Mouse (Mus musculus): ENCODE data around the gene Drd4.

The Drd4 gene

DNA sequence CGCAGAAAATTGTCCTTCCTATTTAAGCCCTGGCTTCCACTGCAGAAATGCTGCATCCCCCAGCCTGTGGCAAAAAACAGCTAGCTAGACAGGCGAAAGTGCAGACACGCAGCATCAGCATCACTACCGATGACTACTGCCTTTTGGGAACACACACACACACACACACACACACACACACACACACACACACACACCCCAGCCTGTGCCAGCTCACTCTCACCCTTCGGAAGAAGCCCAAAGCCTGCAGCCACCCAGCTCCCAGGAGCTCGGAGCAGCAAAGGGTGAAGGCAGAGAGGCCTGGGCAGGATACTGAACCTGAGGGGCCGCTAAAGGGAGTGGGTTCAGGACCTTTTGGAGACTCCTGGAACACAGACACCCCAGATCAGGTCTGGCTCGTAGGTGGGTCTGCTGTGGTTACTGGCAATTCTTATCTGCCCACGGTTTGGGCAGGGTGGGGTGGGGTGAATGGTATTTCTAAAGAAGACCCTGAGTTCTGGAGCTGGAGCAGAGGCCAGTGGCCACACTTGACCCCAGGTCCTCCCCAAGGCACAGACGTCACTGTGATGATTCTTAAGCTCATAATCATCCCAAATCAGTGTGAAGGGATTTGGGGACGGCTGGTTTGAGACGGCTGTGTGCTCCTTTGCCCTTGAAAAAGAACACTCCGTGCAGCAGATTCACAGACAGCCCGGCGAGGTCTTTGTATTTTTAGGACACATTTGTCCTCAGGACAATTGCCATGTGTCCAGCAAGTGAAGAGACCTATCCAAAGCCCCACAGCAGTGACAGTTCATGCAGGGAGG, 980 bp downstream of the Drd4 start:
- no peak for DNase-seq (ENCODE audit: low spot score in 2 of 2)

DNA sequence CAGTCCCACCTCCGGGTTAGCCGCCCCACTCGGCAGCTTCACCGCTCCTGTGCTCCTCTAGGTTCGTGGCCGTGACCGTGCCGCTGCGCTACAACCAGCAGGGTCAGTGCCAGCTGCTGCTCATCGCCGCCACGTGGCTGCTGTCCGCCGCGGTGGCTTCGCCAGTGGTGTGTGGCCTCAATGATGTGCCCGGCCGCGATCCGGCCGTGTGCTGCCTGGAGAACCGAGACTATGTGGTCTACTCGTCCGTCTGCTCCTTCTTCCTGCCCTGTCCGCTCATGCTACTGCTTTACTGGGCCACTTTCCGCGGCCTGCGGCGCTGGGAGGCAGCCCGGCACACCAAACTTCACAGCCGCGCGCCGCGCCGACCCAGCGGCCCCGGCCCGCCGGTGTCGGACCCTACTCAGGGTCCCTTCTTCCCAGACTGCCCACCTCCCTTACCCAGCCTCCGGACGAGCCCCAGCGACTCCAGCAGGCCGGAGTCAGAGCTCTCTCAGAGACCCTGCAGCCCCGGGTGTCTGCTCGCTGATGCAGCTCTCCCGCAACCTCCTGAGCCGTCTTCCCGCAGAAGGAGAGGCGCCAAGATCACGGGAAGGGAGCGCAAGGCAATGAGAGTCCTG, 2.2 kb downstream of the Drd4 start:
- DNase-seq (ENCODE audit: low spot score in 2 of 2) = peak in 1 of 2 experiments; percentile 30

DNA sequence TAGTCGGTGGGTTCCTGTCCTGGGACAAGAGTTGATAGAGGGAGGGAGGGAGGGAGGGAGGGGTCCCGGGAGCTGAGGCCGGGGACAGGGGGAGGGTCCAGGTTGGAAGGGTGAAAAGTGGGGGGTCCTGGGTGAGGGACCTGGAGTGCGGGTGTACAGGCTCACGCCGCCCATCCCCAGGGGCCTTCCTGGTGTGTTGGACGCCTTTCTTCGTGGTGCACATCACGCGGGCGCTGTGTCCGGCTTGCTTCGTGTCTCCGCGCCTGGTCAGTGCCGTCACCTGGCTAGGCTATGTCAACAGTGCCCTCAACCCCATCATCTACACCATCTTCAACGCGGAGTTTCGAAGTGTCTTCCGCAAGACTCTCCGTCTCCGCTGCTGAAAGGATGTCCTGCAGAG, 2.7 kb downstream of the Drd4 start:
- DNase-seq (ENCODE audit: low spot score in 2 of 2) = no peak

DNA sequence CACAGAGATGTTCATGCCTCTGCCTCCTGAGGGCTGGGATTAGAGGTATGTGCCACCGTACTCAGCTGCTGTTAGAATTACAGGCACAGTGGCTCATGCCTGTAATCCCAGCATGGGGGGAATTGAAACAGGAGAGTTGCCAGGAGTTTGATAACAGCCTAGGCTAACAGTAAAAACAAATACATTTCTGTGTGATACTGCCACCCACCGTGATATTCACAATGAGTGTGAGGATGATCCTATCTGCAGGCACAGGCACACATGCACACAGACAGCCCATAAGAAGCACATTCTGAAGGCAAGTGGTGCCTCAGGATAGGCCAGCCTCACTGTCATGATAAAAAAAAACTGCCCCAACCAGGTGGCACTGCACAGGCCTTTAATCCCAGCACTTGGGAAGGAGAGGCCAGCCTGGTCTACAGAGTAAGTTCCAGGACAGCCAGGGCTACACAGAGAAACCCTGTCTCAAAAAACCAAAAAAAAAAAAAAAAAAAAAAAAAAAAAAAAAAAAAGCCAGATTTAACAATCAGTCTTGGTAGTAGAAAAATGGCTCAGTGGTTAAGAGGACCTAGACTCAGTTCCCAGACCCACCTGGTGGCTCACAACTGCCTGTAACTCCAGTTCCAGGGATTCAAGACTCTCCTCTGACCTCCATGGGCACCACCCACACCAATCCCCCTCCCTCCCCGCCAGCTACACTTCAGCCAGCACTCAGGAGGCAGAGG, 6.3 kb downstream of the Drd4 start:
- no peak for DNase-seq (ENCODE audit: low spot score in 2 of 2)

DNA sequence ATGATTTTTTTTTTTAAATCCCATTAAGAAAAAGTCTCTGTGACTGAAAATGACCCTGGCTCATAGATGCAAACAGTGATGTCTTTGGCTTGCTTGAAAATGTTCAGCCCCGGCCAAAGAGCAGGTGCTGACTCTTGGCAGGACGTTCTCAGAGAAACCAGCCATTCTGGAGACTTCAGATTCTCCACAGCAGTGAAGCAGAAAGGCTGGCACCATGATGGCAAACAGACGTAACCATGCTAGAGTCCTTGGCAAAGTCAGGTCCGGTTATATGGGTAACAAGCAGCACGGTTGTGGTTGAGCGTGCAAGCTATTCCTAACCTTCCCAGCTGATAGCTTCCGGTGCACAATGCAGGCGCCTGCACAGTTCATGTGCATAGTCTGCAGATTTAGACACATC, 7.4 kb downstream of the Drd4 start:
- no peak for DNase-seq (ENCODE audit: low spot score in 2 of 2)

DNA sequence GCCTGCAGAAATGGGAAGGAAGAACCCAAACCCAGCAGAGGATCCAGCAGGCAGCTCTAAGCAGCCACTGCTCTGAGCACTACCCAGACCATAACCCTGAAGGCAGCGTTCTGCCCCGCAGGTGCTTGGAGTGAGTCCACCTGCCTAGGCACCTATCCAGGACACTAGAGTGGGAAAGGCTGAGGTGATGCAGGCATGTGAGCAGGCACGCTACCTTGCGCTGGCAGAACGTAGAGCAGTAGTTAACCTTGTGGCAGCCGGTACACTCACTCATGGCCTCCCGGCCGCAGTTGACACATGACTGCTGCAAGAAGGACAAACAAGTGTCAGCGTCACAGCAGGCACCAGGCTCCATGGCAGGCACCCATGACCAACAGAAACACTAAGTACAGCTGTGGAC, 9.6 kb downstream of the Drd4 start:
- DNase-seq (ENCODE audit: low spot score in 2 of 2) = no peak

DNA sequence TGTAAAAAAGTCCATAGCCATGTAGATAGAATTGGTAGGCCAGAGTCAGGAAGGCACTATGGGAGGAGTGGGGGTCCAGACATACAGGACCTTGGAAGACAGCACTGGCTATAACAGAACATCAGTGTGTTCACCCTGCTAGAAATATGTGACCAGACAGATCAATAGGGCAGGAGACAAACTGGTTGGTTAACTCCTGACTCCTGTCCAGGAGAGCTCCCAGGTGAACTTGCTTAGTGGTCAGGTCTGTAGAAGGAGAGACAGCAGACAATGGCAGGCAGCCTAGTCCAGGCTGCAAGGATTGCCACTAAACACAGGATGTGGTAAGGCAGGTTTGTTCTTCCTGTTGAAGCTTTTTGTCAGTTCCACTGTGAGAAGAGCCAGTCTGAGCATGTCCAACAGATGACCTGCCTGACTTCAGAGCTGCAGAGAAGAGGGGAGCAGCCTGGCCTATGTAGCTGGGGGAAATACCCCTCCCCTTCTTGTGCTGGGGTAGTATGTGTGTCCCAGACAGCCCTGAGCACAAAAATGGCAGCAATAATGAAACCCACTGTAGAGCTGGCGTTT, 11.0 kb downstream of the Drd4 start:
- no peak for DNase-seq (ENCODE audit: low spot score in 2 of 2)

DNA sequence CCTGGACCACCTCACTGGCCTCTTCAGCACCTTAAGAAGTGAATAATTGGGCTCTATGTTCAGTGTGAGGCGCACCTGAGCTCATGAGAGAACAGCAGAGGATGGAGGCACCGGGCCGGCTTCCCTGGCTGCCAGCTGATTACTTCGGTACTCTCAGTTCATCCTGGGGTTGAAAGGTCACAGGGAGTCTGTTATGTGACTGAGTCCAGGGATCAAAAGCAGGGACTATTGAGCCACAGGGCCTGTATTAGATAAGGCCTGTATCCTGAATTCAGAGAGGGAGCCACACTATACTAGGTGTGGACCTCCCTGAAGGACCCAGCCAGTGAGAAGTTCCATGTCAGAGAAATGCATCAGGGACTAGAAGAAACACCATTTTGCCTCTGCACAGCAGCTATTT, 12.7 kb downstream of the Drd4 start:
- no peak for DNase-seq (ENCODE audit: low spot score in 2 of 2)

DNA sequence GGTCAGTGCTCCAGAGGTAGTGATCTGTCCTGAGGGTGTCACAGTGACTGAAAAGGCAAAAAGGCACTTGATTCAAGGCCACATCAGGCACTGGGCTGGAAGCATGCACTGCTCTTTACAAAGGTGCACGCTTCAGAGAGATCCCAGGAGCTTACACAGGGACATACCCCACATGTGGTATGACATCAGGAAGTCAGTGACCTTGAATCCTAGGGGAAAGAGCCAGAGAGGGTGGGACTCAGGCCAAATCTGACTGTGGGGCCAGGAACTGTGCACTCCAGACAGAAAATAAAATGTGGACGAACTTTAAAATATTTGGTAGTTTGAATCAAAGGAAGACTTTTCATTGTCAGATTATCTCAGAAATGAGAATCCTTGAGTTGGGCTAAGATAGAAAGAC, 22.6 kb downstream of the Drd4 start:
- DNase-seq (ENCODE audit: low spot score in 2 of 2) = no peak

DNA sequence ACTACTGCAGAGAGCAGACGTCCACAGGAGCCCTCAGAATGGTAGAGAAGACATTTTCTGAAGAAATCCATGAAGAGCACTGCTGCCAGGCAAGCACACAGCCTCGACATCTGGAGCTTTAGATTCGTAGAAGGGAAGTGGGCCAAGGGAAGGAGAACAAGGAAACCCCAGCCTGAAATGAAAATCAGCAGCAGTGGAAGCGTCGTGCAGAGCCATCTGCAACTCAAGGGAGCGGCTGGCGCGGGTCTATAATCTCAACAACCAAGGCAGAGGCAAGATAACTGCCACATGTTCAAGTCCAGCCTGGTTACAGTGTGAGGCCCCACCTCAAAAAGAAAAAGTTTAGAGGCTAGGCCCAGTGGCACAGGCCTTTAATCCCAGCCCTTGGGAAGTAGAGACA, 23.3 kb downstream of the Drd4 start:
- DNase-seq (ENCODE audit: low spot score in 2 of 2) = no peak

DNA sequence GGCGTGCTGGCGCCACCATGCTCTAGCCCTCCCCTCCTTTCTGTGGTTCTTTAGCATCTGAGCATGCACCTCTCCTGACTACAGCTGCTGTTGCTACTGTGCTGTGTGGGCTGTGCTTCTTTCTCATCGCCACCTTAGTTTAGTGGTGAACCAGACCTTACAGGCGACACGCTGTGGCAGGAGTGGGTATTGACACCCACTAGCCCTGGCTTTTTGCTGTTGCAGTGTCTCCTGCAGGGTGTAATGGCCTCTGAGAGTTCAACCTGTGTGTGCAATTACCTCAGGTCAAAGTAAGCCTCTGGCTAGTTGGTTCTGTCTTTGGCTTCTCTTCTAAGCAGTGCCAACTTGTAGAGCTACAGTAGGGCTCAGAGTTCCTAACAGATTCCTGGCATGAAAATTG, 24.2 kb downstream of the Drd4 start:
- no peak for DNase-seq (ENCODE audit: low spot score in 2 of 2)

DNA sequence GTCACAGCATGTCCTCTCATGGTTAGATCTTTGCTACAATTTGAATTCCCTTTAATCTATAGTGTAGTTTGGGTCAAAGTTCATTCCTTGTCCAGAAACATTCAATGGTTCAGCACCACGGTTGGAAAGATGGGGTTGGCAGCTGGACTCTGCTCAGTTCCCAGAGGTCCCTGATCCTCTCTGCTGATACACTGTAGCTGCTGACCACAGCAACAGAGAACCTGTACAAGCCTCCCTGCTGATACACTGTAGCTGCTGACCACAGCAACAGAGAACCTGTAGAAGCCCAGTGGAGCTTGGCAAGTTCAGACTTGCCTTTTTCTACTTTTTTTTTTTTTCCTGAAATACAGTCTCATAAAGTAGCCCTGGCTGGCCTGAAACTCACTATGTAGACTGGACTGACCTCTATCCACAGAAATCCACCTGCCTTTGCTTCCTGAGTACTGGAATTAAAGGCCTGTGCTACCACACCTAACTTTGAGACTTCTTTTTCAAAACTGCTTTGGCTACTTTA, 25.9 kb downstream of the Drd4 start:
- DNase-seq (ENCODE audit: low spot score in 2 of 2) = no peak

DNA sequence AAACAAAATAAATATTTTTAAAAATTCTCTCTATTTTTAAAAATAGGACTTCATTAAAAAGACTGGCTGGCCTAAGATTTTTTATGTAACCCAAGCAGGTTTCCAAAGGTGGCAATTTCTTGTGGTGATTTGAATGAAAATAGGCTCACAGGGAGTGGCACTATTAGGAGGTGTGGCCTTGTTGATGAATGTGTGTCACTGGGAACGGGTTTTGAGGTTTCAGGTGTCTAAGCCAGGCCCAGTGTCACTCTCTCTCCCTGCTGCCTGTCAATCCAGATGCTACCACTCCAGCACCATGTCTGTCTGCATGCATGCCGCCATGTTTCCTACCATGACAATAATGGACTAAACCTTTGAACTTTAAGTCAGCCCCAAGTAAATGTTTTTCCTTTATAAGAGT, 27.6 kb downstream of the Drd4 start:
- DNase-seq (ENCODE audit: low spot score in 2 of 2) = no peak

DNA sequence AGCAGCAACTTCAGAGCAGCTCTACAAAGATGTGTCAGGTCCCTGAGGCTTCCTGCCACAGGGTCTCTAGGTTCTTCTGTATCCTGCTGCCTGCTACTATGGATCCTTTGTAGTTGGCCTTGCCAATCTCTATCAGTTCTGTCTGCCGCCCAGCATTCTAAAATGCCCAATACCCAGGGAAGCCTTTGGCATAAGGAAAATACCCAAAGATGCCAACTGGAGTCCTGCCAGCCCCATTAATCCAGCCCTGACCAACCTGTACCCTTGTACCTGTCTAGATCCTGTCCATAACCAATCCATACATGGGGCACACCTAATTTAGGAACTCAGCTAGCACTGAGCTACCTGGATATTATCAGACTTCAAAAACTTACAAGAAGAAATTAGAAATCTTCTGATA, 32.9 kb downstream of the Drd4 start:
- DNase-seq (ENCODE audit: low spot score in 2 of 2) = no peak

DNA sequence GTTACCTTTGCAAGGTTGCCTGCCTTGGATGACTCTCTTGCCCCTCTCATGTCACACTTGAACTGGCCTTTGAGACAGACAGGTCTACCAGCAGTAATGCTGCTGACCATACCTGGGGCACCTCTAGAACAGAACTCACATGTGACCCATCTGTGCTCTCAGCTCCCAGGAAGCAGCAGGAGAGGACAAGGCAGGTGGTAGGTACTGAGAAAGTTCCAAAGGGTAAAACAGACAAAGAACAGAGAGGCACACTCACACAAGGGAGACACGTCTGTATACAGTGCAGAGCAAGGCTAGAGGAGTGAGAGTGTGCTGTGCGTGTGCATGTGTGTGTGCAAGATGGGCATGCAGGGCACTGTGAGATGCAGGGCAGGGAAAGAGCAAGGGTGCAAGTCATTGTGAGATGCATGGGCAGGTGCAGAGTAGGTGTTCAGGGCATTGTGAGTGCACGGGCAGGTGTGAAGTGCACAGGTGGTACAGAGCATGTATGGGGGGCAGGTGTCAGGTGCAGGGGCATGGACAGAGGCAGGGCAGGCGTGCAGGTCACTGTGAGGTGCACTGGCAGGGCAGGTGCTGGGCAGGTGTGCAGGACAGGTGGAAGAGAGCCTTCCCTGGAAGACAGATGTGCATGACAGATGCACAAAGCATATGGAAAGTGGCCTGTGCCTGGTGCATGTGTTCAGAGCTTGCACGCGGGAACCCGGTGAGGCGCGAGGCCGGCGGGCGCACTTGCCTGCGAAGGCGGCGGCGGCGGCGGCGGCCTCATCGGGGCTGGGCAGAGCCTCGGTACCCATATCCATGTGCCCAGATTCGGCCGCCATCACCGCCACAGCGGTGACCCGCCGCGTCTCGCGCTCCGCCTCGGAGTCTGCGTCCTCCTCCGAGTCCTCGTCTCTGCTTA, 35.0 kb downstream of the Drd4 start:
- peak in 1 of 2 experiments; percentile 23 for DNase-seq (ENCODE audit: low spot score in 2 of 2)

DNA sequence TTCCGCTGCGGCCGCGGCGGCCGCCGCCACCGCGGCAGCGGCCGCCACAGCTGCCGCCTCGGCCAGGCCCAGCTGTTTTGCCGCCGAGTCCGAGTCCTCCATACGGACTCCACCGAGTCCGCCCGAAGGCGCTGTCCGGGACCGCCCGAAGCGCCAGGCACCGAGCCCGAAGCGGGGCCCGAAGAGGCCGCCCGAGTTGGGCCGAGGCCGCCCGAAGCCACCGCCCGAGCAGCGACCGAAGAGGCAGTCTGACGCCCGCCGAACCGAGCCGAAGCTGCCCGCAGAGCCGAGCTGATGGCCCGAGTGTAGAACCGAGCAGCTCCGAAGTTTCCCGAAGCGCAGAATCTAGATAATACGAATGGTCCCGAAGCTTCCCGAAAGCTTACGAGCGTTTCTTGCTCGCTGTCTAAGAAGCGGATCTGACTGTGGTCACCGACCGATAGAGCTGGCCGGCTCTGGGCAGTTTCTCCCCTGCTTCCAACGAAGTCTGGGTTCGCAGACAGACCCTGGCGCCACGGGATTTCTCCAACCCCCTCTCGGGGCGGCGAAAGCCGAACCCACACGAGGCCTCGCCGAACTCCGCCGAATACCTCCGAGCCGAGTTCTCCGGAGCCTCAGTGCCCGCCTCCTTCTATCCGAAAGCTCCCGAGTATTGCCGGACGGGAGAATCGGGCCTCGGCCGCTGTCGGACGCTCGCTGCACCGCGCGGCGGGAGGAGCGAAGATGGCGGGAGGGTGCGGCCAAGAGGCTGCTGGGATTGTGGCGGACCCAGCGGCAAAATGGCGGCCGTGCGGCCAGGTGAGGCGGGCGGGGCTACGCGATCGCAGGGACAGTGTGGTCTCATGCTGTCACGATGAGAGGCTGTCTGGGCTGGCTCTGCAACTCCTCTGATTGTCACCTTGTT, 35.9 kb downstream of the Drd4 start, which contains the start of the genes Deaf1 and Tmem80:
Gene Deaf1 (minus strand): TSS at position 222 of the 904 bp plus-strand sequence.
Gene Tmem80 (plus strand): TSS at position 271 of the 904 bp plus-strand sequence.
- peak; percentile 98 to 99 for DNase-seq (ENCODE audit: low spot score in 2 of 2)

DNA sequence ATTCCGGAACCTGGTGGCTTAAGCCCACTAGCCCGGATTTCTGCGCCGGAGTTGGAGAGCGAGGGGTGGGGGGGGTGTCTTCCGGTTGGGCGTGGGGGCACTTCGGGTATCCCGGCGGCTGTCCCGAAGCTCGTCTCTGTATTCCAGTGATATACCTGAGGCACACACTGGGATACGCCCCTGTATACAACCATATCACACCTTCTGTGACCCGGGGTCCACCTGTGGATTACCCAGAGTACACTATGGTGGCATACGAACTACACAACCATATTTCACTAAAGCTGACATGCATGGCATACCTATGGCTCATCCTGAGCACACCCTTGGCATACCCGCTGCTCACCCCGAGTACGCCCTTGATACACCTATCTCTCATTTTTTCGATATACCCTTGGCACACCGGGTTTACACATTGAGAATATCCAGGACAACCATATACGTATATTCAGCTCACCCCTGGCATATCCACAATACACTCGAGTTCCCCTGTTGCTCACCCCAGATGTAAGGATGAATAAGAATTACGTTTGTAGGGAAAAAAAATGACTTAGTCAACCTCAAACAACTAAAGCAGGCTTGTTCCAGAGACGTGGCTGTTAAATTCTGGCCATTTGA, 36.7 kb downstream of the Drd4 start:
- DNase-seq (ENCODE audit: low spot score in 2 of 2) = no peak

DNA sequence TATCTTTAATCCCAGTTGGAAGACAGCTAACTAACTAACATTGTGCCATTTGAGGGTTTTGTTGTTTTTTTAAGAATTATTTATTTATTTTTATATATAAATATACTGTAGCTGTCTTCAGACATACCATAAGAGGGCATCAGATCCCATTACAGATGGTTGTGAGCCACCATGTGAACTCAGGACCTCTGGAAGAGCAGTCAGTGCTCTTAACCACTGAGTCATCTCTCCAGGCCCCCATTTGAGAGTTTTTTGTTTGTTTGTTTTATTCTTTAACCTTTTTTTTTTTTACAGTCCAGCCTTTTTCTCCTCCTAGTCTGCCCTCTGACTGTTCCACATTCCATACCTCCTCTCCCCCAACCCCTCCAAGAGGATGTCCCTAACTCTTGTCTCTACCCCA, 38.9 kb downstream of the Drd4 start:
- DNase-seq (ENCODE audit: low spot score in 2 of 2) = no peak

DNA sequence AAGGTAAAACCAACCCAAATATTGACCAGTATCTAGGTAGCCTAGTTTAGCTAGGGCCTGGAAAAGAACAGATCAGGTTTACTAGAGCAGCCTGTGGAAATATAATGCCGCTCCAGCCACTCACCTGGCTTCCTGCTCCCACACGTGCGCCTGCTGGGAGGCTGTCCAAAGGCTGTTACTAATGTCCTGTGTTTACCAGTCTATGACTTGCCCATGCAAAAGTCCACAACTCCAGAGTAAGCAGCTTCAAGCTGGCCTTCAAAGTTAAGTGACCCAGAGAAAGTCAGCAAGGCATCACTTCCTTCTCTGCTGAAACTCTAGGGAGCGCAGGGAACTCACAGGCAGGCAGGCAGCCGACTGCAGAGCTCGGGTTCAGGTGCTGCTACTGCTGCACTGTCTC, 40.2 kb downstream of the Drd4 start:
- DNase-seq (ENCODE audit: low spot score in 2 of 2) = peak; percentile 22 to 47
